Mouse (Mus musculus) cerebellum, postnatal 25 days (tissue): Measurements from ENCODE around the gene Prkca.

Experiments
- DNase-seq, 2 experiments: peaks; one replicate each; pipeline ENCODE4 v3.0.0; 2021; ENCODE audit warnings: mixed read lengths in 2 of 2

Gene Prkca

DNA sequence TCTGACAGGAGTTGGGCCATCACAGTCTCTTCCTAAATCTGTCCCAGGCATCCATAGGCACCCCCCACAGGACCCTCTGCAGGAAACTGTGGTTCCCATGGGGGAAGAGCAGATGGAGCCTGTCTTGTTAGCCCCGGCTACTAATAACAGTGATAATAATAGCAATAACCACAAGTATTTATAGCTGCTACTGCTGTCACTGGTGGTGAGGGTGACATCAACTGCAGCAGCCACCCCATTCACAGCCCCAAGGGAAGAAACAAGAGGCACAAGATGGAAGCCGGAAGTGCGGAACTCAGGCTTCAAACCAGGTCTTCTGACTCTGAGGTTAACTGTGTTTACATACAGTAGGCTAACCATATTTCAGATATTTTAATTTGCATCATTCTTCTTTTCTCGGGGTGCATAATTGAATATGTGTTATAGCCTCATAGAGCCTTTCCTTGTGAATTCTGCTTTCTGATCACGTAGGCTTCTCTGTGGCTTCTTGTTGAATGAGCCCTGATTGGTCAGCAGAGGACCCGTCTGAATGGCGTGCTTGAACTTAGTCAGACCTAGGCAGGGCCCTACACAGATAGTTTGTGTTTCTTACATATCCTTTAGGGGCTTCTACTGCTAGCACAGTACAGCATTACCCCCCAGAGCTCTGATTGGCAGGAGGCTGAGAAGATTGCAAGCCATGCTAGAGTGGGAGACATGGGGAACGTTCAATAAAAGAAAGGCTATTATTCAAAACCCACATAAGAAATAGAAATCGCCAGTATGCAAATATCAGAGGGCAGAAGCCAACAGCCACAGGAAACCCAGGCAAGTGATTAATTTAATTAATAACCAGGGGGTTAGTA is 189.5 kb downstream of the Prkca start:
- no peak for DNase-seq

GRCm38 (mm10) chr11:108152591-108152990 is 191.1 kb downstream of the Prkca start:
- no peak for DNase-seq

GRCm38 (mm10) chr11:108150410-108150809 is 193.3 kb downstream of the Prkca start:
- peak; percentile 34 to 57 for DNase-seq

- no peak for DNase-seq
Measured at GRCm38 (mm10) chr11:108149187-108149586, 194.5 kb downstream of the Prkca start.

- DNase-seq: no peak
Measured at GRCm38 (mm10) chr11:108148491-108148890, 195.2 kb downstream of the Prkca start.

DNA sequence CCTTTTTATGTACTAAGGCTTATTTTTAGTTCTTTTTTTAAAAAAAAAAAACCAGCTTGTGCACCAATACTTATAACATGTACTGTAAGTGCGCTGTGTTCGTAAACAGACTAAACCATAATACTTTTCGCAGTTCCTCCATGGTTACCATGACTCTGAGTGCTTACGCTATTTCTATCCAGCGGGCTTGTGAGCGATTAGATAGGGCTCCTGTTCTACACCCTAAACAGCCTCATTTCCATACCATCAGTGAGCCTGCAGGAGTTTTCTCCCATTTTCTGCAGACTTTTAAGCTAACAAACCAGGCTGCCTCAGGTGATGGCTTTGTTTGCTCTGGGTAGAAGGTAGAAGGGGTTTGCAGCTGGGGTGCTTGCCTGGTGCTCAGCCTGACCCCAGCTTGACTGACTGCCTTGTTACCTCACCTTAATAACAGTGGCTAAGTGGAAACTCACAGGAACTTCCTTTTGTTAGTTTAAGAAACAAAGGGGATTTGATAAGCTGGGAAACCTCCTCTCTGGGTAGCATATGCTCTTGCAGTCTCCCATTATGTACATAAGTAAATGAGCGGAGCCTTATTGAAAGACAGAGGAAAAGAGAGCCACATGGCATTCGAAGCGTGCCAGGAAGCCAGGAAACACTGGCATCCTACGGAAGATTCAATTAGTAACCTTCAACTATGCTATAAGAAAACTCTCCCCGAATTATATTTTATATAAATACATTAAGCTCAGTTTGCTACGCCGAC is 197.8 kb downstream of the Prkca start:
- DNase-seq: no peak

GRCm38 (mm10) chr11:108145128-108145527 is 198.6 kb downstream of the Prkca start:
- DNase-seq: no peak

DNA sequence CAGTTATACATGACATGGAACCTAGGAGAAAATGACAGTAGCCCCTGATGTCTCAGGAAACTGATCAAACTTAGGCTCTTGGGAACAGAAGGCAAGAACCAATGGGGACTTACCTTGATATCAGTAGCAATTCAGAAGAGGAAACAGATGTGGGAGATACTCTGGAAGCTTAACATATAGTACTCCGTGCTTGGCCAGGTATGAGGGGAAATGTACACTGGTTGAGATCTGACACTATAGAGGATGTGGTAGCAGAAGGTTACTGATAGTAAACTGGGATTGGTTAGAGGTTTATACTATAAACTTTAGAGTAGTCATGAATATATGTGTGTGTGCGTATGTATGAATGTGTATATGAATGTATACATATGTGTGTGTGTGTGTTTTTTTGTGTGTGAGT is 200.0 kb downstream of the Prkca start:
- no peak for DNase-seq

DNA sequence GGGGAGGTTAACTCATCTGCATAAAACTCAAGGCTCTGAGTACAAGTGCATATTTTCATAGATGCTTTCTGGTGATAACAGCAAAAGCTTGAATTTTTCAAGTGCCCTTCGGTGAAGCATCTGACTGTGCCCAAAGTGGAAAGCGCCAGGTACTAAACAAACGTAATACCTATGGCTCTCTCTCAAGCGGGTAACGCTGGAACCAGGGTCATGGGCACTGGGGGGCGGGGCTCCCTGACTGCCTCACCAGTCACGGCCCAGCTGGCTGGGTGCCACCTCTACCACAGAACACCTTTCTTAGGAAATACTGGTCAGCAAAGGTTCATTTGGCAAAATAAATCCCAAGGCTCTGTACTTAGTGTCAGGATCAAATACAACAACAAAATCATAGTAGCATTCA is 203.7 kb downstream of the Prkca start:
- DNase-seq: peak in 1 of 2 experiments; percentile 37

DNA sequence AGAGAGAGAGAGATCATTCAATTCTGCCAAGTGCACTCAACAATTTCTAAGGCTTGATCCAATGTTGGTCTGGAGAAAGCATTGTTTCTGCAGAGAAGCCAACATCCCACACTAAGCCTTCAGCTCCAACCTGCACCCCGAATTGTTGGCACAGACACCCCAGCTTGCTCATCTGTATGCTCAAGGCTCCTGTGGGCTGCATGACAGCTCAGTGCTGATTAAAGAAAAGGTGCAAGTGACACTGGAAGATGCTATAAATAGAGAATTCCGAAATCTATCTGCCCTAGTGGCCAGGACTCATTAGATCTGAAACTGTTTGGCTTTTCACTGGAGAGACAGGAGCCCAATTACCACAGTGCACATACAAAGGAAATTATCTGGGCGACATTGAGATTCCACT is 207.4 kb downstream of the Prkca start:
- no peak for DNase-seq

DNA sequence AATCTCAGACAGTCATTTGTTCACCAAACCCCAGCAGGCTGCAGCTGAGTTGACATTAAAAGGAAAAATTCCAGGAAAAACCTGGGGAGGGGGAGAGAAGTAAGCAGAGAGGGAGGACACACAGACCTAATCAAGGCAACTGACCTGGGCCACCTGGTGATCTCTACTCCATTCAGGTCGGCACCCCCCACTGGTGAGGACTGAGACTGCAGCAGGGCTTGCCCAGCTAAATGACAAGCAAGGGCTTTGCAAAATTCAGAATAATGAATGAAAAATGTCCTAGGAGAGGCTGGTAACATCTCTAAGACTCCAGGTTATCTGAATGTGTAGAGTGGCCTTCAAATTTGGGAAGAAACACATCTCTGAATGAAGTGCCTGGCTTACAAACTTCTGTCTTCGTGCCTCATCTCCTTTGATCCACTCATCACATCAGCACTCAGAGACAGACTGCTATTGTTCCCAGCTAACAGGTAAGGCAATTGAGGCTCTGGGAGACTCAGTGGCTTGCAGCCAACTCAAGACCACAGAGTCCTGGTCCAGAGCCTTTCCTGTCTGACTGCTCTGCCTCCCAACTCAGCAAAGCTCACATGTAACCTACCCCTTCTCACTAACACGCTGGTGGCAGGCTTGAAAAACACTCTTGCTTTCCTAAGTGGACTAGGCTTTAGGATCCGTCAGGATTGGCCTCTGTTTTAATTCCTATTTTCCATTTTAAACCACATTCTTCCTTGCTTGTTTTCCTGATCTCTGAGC is 208.1 kb downstream of the Prkca start:
- DNase-seq: peak in 1 of 2 experiments; percentile 34

DNA sequence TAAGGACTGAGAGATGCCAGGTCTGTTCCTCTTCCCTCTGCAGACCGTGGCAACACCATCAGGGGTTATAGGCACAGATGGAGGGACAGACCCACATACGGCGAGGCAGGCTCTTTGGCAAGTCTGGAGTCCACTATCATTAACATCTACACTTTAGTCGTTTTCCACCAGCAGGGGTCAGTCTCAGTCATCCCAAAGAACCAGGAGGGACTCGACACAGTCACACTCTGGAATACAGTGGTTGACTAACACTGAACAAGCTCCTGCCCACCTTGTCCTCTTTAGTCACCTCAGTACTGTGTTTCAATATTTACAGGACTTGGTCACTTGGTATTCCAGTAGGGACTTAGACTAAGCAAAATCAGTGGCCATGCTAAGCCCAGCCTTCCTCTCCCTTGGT is 215.1 kb downstream of the Prkca start:
- DNase-seq: peak; percentile 30 to 68

DNA sequence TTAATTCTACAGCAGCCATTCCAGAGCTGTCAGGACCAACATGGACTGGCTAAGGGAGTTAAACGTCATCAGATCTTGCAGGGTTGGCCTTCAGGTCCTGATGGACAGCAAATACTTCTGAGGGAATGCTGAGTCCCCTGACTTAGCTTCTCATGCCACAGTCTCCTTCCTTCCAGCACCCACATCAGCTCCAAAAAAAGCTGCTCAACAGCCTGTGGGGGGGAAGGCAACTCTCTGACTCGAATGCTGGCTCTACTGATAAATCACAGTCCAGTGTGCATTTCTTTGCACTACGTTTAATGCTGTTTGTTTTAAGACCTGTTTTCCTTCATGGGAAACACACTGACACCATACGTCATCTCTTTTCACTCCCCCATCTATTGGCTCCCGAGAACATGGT is 215.8 kb downstream of the Prkca start:
- DNase-seq: no peak

DNA sequence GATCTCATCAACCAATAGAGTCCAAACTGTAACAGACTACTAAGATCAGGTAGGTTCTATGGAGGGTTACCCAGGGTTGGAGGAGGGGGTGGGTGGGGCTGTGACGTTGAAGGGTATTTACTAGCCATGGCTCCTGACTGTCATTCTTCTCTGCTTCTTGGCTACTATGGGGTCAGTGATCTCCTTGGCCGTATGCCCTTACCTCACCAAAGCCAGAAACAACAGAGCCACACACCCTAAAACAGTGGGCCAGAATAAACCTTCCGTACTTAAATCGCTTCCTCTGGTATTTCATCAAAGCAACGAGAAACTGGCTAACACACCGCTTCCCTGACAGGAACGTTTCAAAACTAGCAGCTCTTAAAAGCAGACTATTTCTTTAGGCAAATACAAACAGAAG is 221.2 kb downstream of the Prkca start:
- DNase-seq: no peak

DNA sequence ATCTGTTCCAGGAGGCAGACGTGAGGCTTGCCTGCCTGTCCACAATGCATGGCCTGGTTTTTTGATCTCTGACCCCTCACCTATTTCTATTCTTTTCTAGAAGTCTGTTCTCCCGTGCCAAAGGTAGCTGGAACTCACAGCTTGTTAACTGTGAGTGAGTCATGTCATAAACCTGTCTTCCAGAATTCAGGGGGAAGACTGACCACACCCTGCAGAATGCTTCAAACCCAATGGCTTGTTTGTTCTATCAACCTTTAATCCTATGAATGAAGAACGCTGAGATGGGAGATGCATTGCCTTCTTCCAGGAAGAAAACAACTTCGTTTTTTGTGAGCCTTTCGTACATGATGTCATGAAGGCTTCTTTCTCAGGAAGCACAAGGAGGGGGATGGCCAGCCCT is 223.0 kb downstream of the Prkca start:
- no peak for DNase-seq

DNA sequence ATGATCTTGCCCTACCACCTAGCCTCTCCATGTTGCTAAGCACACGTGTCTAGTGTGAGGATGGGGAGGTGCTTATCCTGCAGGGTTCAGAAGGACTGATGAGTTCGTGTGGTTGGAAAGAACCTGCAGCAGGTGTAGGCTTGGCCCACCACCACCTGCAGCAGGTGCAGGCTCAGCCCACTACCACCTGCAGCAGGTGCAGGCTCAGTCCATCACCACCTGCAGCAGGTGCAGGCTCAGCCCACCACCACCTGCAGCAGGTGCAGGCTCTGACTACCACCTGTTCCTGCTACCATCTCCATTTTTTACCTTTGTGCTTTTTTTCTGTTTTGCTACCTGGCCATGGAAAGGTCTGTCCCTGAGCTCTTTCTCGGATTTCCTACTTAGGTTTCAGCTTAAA is 223.9 kb downstream of the Prkca start:
- DNase-seq: no peak

- no peak for DNase-seq
Measured at GRCm38 (mm10) chr11:108118814-108119213, 224.9 kb downstream of the Prkca start.

GRCm38 (mm10) chr11:108118221-108118620 is 225.5 kb downstream of the Prkca start:
- DNase-seq: no peak

DNA sequence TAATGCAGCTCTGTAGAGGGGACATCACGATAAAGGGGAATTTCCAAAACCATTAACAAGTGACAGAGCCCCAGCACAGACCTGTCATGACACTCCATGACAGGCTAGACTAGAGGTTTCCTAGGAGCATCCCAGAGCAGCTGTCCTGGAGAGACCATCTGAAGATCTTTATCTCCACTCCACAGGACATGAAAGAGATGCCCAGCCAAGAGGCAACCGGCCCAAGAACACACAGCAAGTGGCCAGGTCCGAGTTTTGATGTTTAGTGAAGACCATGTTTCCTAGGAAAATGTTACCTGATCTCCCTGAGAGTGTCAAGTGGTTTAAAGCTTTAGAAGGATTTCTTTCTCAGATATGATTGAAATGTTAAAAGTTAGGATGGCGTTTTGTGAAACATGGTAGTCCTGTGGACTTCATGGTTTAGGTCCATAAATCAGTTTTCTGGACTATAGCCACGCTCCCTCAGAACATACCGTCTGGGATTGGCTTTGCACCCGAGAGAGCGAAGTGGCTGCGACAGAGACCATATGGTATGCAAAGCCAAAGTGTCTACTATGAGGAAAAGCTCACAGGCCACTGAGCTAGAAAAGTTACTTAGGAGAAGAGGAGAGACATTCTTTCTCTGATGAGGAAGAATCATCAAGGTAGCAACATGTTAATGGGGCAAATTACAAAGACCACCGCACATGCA is 226.2 kb downstream of the Prkca start:
- DNase-seq: peak; percentile 60 to 66

- DNase-seq: no peak
Measured at GRCm38 (mm10) chr11:108114091-108114490, 229.6 kb downstream of the Prkca start.

DNA sequence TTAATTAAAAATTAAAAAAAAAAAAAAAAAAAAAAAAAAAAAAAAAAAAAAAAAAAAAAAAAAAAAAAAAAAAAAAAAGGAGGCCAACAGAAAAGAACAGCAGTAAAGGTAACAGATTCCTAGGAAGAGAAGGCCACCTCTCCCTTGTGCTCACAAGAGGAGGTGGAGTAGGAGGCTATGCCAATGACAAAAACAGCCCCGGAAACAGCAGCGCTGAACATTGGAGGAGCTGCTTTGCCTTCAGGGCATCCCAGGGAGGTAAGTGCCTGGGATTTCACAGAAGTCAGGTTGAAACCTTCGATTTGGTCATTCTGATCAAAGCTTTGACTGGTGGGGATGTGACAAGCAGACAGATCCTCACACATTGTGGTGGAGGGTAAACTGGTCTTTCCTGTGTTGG is 231.3 kb downstream of the Prkca start:
- DNase-seq: no peak

DNA sequence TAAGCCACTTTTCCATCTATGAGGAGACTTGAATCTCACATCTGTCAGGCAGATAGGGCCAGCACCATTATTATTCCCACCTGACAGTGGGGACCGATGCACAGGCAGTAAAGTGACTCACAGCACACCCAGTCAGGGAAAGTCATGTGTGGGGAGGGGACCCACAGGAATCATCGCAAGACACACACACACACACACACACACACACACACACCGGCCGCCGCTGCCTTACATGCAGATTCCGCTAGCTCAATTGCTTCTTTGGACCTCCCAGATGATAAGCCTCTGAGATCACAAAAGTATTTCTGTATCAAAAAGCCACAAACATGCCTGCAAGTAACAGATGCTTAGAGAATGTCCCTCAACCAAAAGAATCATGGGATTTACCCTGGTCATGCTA is 239.6 kb downstream of the Prkca start:
- no peak for DNase-seq
